Mouse (Mus musculus) neural tube, embryonic 15.5 days (tissue): ENCODE data around the gene Noxred1. TPM values are rescaled to one million over a fixed set of nuclear protein-coding genes. Genes with fewer than 3 reads are reported as not detected.
"Not testable (repeated sequence)": the region's sequence is repeated elsewhere in the genome, so short reads cannot be mapped to it uniquely, and the experiment has no call there.

Source experiments
- ATAC-seq: fragments of 200-750 bp; cut with Nextera tagmentation; 2 replicates; pipeline ENCODE4 v1.8.0; 2017; ENCODE audit warnings: mild to moderate bottlenecking, moderate TSS enrichment, moderate library complexity; ENCODE audit not compliant: low FRiP score
- H3K27ac ChIP-seq: fragments of 300-500 bp; sonication (generic); replicated peaks from 2 replicates; pipeline ENCODE4 v1.5.1; 2015; ENCODE audit warnings: mild to moderate bottlenecking, inconsistent platforms
- H3K27me3 ChIP-seq: fragments of 300-500 bp; sonication (generic); replicated peaks from 2 replicates; pipeline ENCODE4 v1.6.1; 2015; ENCODE audit warnings: inconsistent platforms
- H3K36me3 ChIP-seq: fragments of 300-500 bp; sonication (generic); 2 replicates; pipeline ENCODE4 v1.6.1; 2015; ENCODE audit warnings: inconsistent platforms
- H3K4me1 ChIP-seq: fragments of 300-500 bp; sonication (generic); 2 replicates; pipeline ENCODE4 v1.6.1; 2015; ENCODE audit warnings: inconsistent platforms
- H3K4me2 ChIP-seq: fragments of 300-500 bp; sonication (generic); 2 replicates; pipeline ENCODE4 v1.6.1; 2015; ENCODE audit warnings: inconsistent platforms, mild to moderate bottlenecking, moderate library complexity
- H3K4me3 ChIP-seq: fragments of 300-500 bp; sonication (generic); replicated peaks from 2 replicates; pipeline ENCODE4 v1.5.1; 2015; ENCODE audit warnings: mild to moderate bottlenecking, inconsistent platforms
- H3K9ac ChIP-seq: fragments of 300-500 bp; sonication (generic); replicated peaks from 2 replicates; pipeline ENCODE4 v1.6.1; 2015; ENCODE audit warnings: mild to moderate bottlenecking, inconsistent platforms
- H3K9me3 ChIP-seq: fragments of 300-500 bp; sonication (generic); replicated peaks from 2 replicates; pipeline ENCODE4 v1.6.1; 2016; ENCODE audit warnings: inconsistent platforms
- WGBS: fragments of 180-500 bp; shearing (Covaris S2); methylation state at CpG from one replicate; pipeline ENCODE4 v1.1.7; 2015; ENCODE audit warnings: mixed read lengths; 5-methylcytosine and 5-hydroxymethylcytosine counted together
- polyA plus RNA-seq: library from polyadenylated mRNA; unstranded; fragments of >200 nt; fragmentation: Nextera tagmentation; extraction: Ambion mirVana; gene quantifications from 2 replicates; pipeline ENCODE4 v1.2.1, GENCODE M21; 2015

The Noxred1 gene
- polyA plus RNA-seq, 1 experiment from 2014 or later: 1.0 TPM

GRCm38 (mm10) chr12:87224950-87225349 lies 13.6 kb downstream of the Noxred1 start:
- no peak for ATAC-seq
- no peaks in the 10 kb centered on the region for H3K4me1 ChIP-seq
- no peak overlapping the region for H3K9ac ChIP-seq
- no peaks in the 10 kb centered on the region for H3K36me3 ChIP-seq
- no peak overlapping the region for H3K27ac ChIP-seq
- no peaks in the 10 kb centered on the region for H3K9me3 ChIP-seq
- no peak overlapping the region for H3K4me2 ChIP-seq
- no peak overlapping the region for H3K4me3 ChIP-seq
- no peaks in the 10 kb centered on the region for H3K27me3 ChIP-seq
- 80% methylated on average over 10 of the region's 10 CpGs for WGBS

GRCm38 (mm10) chr12:87219362-87219761 lies 19.2 kb downstream of the Noxred1 start:
- Histone ChIP-seq H3K27ac (no peak overlapping the region), H3K4me2 (no peak overlapping the region), H3K9me3 (no peaks in the 10 kb centered on the region), H3K4me1 (no peaks in the 10 kb centered on the region), H3K27me3 (no peaks in the 10 kb centered on the region), H3K36me3 (no peaks in the 10 kb centered on the region), H3K4me3 (no peak overlapping the region), H3K9ac (no peak overlapping the region)
- 73% methylated on average over 7 of the region's 7 CpGs for WGBS
- no peak for ATAC-seq

- H3K9me3 ChIP-seq: no peaks in the 10 kb centered on the region
- no peak overlapping the region for H3K27ac ChIP-seq
- H3K27me3 ChIP-seq: no peaks in the 10 kb centered on the region
- H3K4me1 ChIP-seq: no peaks in the 10 kb centered on the region
- ATAC-seq: no peak
- H3K9ac ChIP-seq: no peak overlapping the region
- no peaks in the 10 kb centered on the region for H3K36me3 ChIP-seq
- no peak overlapping the region for H3K4me2 ChIP-seq
- no peak overlapping the region for H3K4me3 ChIP-seq
These were observed 20.9 kb downstream of the Noxred1 start for GRCm38 (mm10) chr12:87217596-87217995.

- Histone ChIP-seq H3K36me3 (no peaks in the 10 kb centered on the region), H3K9ac (no peak overlapping the region), H3K4me2 (no peak overlapping the region), H3K27me3 (no peaks in the 10 kb centered on the region), H3K27ac (no peak overlapping the region), H3K9me3 (no peaks in the 10 kb centered on the region), H3K4me3 (no peak overlapping the region), H3K4me1 (no peaks in the 10 kb centered on the region)
- 73% methylated on average over 2 of the region's 2 CpGs for whole genome bisulfite sequencing
- no peak for ATAC-seq
These were observed 22.5 kb downstream of the Noxred1 start for GRCm38 (mm10) chr12:87216053-87216452.

- Histone ChIP-seq H3K9ac (no peak overlapping the region), H3K36me3 (no peaks in the 10 kb centered on the region), H3K9me3 (no peaks in the 10 kb centered on the region), H3K4me2 (no peak overlapping the region), H3K27me3 (no peaks in the 10 kb centered on the region), H3K4me3 (no peak overlapping the region), H3K27ac (no peak overlapping the region), H3K4me1 (no peaks in the 10 kb centered on the region)
- no peak for ATAC-seq
- 60% methylated on average over 2 of the region's 2 CpGs for WGBS
These were observed 25.5 kb downstream of the Noxred1 start for GRCm38 (mm10) chr12:87212844-87213606.

- H3K4me1 ChIP-seq, H3K27ac ChIP-seq, ATAC-seq, H3K9ac ChIP-seq, H3K36me3 ChIP-seq, H3K4me2 ChIP-seq, H3K27me3 ChIP-seq, H3K4me3 ChIP-seq, H3K9me3 ChIP-seq: not testable (repeated sequence)
- WGBS: 95% methylated on average over 5 of the region's 5 CpGs
These were observed 32.7 kb downstream of the Noxred1 start for GRCm38 (mm10) chr12:87205789-87206188.

- Histone ChIP-seq H3K4me1 (peaks cover 15% of the 10 kb centered on the region), H3K9me3 (no peaks in the 10 kb centered on the region), H3K4me3 (no peak overlapping the region), H3K27ac (no peak overlapping the region), H3K36me3 (no peaks in the 10 kb centered on the region), H3K27me3 (no peaks in the 10 kb centered on the region), H3K4me2 (no peak overlapping the region), H3K9ac (no peak overlapping the region)
- WGBS: 71% methylated on average over 5 of the region's 5 CpGs
- no peak for ATAC-seq
These were observed 36.8 kb downstream of the Noxred1 start for GRCm38 (mm10) chr12:87201694-87202093.

GRCm38 (mm10) chr12:87199973-87200586 lies 38.5 kb downstream of the Noxred1 start, which contains the start of gene Tmed8:
Tmed8 (minus strand) TSS chr12:87200454.
- Histone ChIP-seq H3K4me3 (peak within 1 kb of the TSS; percentile 65), H3K27ac (peak within 1 kb of the TSS; percentile 90), H3K4me1 (peaks cover 15% of the 10 kb centered on the region), H3K9ac (peak within 1 kb of the TSS; percentile 84), H3K4me2 (peak within 1 kb of the TSS; percentile 79), H3K27me3 (no peaks in the 10 kb centered on the region), H3K36me3 (no peaks in the 10 kb centered on the region), H3K9me3 (no peaks in the 10 kb centered on the region)
- under 1% methylated on average over 61 of the region's 70 CpGs for WGBS
- peak; percentile 95 for ATAC-seq

- H3K27me3 ChIP-seq: no peaks in the 10 kb centered on the region
- H3K4me2 ChIP-seq: peak within 1 kb of the TSS; percentile 79
- peak within 1 kb of the TSS; percentile 84 for H3K9ac ChIP-seq
- 3% methylated on average over 38 of the region's 38 CpGs for WGBS
- peak within 1 kb of the TSS; percentile 90 for H3K27ac ChIP-seq
- H3K36me3 ChIP-seq: no peaks in the 10 kb centered on the region
- no peaks in the 10 kb centered on the region for H3K9me3 ChIP-seq
- peaks cover 15% of the 10 kb centered on the region for H3K4me1 ChIP-seq
- peak within 1 kb of the TSS; percentile 65 for H3K4me3 ChIP-seq
- ATAC-seq: peak; percentile 68
These were observed 39.1 kb downstream of the Noxred1 start, which contains the start of gene Samd15 for GRCm38 (mm10) chr12:87199206-87199972. Samd15 (plus strand) TSS chr12:87199723.

- no peak for ATAC-seq
- Histone ChIP-seq H3K4me2 (peak overlapping the region; percentile 79), H3K27ac (no peak overlapping the region), H3K9me3 (no peaks in the 10 kb centered on the region), H3K27me3 (no peaks in the 10 kb centered on the region), H3K9ac (peak overlapping the region; percentile 84), H3K4me1 (peaks cover 15% of the 10 kb centered on the region), H3K4me3 (peak overlapping the region; percentile 65), H3K36me3 (no peaks in the 10 kb centered on the region)
- 38% methylated on average over 6 of the region's 6 CpGs for WGBS
These were observed 39.7 kb downstream of the Noxred1 start for GRCm38 (mm10) chr12:87198792-87199191.

- Histone ChIP-seq H3K27ac (no peak overlapping the region), H3K36me3 (no peaks in the 10 kb centered on the region), H3K4me3 (no peak overlapping the region), H3K4me2 (no peak overlapping the region), H3K27me3 (no peaks in the 10 kb centered on the region), H3K4me1 (peaks cover 15% of the 10 kb centered on the region), H3K9me3 (no peaks in the 10 kb centered on the region), H3K9ac (no peak overlapping the region)
- no peak for ATAC-seq
These were observed 42.2 kb downstream of the Noxred1 start for GRCm38 (mm10) chr12:87196310-87196709.
